Mouse (Mus musculus) left cerebral cortex, postnatal 4 days (tissue): ENCODE measurements around the gene Cacna1a. TPM values are rescaled to one million over a fixed set of nuclear protein-coding genes. Genes with fewer than 3 reads are reported as not detected.

ENCODE experiments used
- DNase-seq: peaks from one replicate; pipeline ENCODE4 v3.0.0-alpha.2; 2022
- intact Hi-C: fragments of 180-260 bp; cut with DNase I; formaldehyde crosslinking; loops from one replicate; pipeline ENCODE4 v1.15.1; 2025
- total RNA-seq, 2 experiments: library from RNA; stranded (reverse); gene quantifications; 2 replicates each; pipeline ENCODE4 v1.2.3; 2021

The Cacna1a gene
- total RNA-seq, 2 experiments from 2014 or later = 151 to 183 TPM

DNA sequence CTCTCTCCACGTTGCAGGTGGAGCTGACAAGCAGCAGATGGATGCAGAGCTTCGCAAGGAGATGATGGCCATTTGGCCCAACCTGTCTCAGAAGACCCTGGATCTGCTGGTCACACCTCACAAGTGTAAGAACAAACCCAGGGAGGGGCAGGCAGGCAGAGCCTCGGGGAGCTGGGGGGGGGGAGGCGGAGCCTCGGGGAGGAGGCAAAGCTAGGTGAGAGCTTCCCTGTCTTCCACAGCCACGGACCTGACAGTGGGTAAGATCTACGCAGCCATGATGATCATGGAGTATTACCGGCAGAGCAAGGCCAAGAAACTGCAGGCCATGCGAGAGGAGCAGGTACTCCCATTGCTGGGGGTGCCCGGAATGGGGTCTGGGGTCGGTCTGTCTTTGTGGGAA, 241.3 kb downstream of the Cacna1a start:
- DNase-seq = no peak
- intact Hi-C loops = no loop called here

DNA sequence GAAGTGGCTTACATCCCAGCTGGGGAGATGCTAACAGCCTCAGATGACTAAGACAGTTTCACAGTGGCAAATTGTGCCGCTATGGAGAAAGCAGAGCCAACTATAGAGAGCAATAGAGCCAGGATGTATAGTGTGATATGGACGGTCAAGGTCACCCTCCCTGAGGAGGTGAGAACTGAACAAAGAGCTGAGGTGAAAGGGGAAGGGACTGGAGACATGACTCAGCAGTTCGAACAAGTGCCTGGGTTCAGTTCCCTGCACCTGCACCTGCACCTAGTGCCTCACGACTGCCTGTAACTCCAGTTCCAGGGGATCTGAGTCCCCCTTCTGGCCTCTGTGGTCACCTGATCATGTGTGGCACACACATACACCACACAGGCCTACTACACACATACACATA, 241.9 kb downstream of the Cacna1a start:
- no peak for DNase-seq
- intact Hi-C loops = no loop called here

DNA sequence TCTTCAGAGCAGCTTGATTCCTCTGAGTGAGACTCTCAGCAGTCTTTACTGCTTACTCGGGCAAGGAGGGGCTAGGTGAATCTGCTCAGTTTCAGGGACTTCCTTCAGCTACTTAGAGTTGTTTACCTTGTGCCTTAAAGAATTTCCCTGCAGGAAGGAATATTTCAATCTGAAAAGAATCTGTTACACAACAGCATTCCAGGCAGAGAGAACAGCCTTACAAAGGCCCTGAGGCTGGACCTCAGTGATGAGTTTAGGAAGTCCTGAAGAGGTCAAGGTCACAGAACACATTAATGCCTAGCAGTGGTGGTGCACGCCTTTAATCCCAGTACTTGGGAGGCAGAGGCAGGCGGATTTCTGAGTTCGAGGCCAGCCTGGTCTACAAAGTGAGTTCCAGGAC, 243.6 kb downstream of the Cacna1a start:
- no peak for DNase-seq
- intact Hi-C loops = no loop called here

DNA sequence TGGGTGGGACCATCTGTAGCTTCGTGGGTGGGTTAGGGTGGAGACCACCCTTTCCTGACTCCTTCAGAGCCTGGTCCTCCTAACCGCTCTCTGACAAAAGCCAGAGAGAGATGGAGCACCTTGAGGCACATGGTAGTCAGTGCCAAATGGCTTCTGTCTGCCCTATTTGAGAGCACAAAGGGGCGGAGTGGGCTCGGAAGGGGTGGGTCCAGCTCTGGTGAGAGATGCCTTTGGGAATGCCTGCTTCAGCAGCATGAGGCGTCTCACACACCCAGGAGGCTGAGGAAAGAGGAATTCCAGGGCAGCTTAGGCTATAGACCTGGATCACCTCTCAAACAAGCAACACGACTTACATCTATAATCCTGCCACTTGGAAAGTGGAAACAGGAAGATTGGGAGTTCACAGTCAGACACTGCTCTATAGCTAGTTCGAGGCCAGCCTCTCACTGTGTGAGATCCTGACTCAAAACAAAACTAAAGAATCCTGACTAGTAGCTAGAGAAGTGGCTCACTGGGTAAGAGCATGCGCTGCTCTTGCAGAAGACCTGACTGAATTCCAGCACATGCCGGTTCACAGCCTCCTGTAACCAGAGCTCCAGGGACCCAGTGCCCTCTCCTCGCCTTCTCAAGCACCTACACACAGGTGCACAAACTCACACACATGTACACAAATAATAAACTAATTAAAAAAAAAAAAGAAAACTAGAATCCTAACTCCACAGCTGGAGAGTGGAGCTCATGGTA, 245.8 kb downstream of the Cacna1a start:
- DNase-seq = no peak
- intact Hi-C loops = no loop called here

DNA sequence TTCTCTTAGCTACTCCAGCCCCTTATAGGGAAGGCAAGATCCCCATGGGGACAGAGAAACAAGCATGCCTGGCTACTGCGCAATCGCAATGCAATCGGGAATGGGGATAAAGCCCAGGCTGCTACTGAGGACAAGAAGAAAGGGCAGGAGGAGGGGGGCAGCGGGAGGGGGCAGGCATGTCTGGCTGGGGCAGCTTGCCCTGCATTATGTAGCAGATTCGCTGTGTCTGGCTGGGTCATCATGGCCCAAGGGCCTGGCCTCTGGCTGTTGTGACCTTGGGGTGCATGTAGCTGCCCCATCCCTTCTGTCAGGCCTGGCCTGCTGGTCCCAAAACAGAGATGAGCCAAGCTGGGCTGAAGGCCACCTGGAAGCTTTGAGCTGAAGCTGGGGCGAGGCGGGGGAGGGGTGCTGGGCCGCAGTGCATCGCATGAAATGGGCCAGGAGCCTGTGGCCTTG, 246.6 kb downstream of the Cacna1a start:
- intact Hi-C loops = no loop called here
- peak; percentile 94 for DNase-seq

DNA sequence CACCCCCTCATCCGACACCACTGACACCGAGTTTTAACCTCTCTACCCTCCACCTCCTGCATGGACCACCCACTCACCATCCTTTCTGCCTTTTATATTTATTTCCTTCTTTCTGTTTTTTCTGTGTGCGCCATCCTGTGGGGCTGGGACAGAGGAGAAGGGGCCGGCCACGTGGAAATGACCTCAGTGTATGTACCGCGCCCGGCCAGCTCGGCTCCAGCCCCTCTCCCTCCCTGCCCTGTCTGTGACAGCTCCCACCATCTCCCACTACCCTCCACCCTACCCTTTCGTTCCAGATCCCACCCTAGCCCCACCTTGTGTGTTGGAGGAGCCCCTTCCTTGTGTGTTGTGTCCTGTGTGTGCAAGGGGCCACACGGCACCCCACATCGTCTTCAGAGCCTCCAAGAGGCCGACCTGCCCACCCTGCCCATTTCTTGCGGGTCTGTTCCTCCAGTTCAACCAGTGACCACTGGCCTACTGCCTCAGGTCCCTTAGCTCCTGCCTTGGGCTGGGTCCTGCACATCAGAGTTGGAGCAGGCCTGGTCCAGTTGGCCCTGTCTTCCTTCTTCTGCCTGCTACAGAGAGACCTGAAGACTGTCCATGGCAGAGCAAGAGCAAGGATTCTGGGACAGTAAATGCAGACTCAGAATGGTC, 247.3 kb downstream of the Cacna1a start:
- peak; percentile 58 for DNase-seq

DNA sequence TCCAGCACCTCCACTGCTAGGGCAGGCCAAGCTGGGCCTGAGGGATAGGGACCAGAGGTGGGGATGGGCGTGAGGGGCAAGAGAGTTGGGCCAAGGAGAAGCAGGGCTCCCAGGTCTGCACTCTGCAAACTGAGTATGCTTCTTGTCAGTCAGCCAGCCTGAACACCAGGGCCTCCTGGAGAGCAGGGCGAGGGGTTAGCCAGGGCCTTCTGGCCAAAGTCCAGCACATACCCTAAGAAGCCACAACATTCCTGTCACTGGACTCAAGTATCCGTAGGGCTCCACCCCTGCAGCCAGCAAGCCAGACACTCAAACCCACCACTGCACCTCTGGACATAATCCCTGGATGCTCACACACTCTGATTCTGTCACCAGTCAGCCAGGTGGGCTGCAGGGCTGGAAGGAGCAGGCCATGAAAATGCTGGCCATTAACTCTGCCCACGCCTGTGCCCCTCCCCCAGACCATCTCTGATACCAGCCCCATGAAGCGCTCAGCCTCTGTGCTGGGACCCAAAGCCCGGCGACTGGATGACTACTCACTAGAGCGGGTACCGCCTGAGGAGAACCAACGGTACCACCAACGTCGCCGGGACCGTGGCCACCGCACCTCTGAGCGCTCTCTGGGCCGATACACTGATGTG, 247.9 kb downstream of the Cacna1a start:
- intact Hi-C loops = no loop called here

More for the DNA sequence above, 247.3 kb downstream of the Cacna1a start:
- intact Hi-C loops = no loop called here

DNA sequence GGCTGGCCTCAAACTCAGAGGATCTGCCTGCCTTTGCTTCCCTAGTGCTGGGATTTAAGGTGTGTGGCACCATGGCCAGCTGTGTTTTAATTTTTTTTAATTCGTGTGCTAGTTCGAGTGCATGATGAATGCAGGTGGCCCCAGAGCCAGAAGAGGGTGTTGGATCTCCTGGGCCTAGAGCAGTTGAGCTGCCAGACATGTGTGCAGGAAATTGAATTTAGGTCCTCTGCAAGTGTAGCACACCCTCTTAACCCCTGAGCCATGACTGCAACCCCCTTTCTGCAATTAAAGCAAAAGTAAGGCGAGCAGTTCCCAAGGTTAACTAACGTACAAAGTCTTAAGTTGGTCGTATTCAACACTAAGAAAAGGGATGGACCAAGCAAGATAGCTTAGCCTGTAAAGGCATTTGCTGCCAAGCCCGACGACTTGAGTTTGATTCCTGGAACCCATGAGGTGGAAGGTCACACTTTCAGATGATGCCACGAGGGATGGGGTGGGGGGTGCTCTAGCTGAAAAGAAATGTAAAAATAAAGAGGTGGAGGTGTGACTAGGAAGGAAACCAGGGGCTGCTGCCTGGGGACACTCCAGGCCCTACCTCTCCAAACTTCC, 249.8 kb downstream of the Cacna1a start:
- intact Hi-C loops = no loop called here
- no peak for DNase-seq

More for the DNA sequence above, 247.9 kb downstream of the Cacna1a start:
- peak; percentile 33 for DNase-seq

DNA sequence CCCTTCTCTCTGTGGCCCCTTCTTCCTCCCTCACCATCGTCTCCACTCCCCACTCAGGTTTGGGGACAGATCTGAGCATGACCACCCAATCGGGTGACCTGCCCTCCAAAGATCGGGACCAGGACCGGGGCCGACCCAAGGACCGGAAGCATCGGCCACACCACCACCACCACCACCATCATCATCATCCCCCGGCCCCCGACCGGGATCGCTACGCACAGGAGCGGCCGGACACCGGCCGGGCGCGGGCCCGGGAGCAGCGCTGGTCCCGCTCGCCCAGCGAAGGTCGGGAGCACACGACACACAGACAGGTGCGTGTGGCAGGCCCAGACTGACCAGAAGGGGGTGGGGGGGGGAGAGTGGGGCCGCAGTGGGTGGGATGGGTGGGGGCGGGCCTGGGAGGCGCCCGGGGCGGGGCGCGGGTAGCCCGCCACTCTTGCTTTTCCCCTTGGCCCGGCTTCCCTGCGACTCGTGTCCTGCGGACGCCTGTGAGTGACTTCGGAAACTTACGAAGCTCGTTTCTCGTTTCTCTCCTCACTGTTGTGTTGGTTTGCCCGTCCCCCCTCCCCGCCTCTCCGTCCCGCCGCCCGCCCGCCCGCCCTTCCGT, 250.4 kb downstream of the Cacna1a start:
- intact Hi-C loops = no loop called here

DNA sequence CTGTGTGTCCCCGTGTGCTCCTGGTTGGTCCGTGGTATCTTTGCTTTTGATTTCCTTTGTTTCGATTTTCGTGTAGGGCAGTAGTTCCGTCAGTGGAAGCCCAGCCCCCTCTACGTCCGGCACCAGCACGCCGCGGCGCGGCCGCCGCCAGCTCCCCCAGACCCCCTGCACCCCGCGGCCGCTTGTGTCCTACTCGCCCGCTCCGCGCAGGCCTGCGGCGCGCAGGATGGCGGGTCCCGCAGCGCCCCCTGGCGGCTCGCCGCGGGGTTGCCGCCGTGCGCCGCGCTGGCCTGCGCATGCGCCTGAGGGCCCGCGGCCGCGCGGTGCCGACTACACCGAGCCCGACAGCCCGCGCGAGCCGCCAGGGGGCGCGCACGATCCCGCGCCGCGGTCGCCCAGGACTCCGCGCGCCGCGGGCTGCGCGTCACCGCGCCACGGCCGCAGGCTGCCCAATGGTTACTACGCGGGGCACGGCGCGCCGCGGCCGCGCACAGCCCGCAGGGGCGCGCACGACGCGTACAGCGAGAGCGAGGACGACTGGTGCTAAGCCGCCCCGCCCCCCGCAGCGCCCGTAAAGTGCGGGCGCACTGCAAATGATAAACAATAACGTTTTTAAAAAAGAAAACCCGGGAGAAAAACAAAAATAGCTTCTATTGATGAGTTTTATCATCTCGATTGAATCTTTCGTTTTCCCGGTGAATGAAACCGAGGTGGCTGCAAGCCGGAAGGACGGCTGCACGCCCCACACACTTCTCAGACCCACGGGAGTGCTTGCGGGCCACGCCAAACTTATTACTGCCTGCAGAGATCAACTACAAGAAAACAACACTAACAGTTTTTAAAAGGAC, 251.1 kb downstream of the Cacna1a start:
- intact Hi-C loops = no loop called here
- peak; percentile 95 for DNase-seq

More for the DNA sequence above, 250.4 kb downstream of the Cacna1a start:
- DNase-seq = no peak

DNA sequence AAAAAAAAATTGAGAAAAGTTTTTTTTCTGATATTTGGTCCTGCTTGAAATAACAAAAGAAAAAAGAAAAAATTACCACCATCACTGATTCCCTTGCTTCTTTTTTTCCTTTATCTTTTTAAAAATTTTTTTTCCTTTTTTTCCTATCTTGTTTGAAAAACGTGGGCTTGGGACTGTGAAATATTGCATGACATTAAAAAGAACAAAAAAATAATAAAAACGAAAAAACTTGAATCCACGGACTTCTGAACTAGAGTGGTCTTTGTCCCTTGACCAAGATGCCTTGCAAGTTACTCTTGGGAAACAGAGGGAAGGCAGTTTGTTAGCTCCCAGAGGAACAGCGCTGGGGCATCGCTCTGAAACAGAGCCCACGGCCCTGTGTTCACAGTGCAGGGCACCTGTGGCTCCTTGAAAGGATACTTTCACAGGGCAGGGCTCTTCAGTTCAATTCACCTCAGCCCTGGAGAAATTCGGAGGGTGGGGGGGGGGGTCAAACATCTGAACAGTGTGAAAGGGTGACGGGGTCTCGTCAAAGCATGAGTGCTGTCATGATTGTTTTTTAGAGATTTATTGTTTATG, 251.9 kb downstream of the Cacna1a start:
- no peak for DNase-seq
- intact Hi-C loops = no loop called here

DNA sequence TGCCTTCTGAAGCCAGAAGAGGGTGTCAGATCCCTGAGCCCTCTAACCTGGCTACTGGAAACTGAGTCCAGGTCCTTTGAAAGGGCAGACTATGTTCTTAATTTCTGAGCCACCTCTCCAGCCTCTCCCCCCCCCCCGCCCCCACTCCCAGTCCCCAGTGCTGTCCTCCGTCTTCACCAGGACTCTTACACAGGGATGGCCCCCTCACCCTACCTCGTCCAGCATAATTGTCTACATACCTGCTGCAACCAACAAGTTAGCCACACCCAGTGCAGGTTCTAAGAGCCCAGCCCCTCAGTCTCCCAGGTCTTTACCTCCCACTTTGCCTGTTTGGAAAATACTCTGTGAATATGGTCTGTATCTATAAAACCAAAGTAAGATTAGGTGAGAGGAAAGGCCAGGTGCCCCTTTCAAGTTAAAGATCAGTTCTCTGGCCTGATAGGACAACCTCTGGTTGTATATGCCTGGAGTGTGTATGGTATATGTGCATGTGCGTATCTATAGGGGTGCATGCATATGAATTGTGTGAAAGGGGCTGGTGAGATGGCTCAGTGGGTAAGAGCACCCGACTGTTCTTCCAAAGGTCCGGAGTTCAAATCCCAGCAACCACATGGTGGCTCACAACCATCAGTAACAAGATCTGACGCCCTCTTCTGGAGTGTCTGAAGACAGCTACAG, 252.5 kb downstream of the Cacna1a start:
- intact Hi-C loops = no loop called here
- DNase-seq = no peak

DNA sequence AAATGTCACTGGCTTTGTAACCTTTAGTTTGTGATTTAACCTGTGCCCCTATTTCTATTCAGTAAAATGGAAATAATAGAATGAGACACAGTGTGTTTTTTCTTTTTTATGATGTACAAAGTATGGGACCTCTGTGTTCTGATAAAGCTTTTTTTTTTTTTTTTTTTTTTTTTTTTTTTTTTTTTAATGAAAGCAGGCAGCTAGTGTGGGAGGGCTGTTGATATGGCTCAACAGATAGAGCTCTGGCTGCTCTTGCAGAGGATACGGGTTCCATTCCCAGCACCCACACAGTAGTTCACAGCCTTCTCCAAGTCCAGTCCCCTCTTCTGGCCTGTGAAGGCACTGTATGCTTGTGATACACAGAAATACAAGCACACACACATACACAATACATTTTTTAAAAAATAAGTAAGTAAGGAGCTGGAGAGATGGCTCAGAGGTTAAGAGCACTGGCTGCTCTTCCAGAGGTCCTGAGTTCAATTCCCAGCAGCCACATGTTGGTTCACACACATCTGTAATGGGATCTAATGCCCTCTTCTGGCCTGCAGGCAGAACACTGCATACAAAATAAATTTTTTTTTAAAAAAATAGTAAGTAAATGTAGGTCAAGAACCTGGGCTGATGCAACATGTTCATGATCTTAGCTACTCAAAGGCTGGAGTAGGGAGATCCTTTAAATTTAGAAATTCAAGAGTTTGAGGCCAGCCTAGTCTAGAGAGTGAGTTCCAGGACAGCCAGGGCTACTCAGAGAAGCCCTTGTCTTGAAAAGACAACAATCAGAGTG, 253.5 kb downstream of the Cacna1a start:
- intact Hi-C loops = no loop called here
- DNase-seq = no peak

DNA sequence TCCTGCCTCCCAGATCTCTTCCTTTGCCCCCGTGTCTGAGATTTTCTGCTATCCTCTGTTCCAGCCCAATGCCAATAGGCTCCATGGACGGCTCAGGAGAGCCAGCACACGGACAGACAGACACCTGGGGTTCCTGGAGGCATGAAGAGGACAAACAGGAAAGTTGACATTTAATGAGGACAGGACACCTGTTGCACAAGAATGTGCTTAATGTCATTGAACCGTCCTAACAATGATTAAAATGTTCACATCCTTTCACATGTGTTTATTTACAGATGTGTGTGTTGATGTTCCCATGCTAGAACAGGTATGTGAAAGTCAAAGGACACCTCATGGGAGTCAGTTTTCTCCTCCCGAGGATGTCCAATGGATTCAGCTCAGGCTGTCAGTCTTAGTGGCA, 254.8 kb downstream of the Cacna1a start:
- intact Hi-C loops = no loop called here

DNA sequence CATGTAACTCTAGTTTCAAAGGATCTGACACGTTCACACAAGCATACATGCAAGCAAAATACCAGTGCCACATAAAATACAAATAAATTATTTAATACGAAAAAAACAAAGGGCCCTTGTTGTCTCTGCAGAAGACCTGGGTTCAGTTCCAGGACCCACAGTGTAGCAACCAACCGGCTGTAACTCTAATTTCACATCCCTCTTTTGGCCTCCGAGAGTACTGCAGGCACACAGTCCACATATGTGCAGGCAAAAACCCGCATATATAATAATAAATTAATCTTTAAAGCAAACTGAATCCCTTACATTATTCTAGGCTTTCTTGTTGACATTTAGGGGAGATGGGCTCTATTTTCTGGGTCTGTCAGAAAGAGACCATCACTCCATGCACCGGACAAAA, 258.6 kb downstream of the Cacna1a start:
- DNase-seq = no peak
- intact Hi-C loops = no loop called here

More for the DNA sequence above, 254.8 kb downstream of the Cacna1a start:
- DNase-seq = no peak

DNA sequence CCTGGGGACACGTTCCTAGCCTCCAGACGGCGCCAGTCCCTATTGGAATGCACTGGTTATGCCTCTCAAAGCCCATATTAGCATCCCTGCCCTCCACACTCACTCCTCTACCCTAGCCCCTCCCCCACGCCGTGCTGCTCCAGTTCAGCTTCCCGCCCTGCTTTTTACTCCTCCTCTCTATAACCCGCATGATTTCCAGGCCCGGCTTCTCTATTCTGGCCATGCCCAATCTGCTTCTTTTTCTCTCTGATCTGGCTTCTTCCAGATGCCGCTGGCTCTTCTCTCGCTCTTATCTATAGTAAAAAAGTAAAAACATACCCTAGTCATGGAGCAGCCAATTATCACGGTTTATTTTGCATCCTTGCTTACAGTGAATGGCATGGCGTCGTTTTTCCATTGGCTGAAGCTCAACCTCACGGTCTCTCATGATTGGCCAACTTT, 259.2 kb downstream of the Cacna1a start:
- intact Hi-C loops = no loop called here
- DNase-seq = peak; percentile 57

DNA sequence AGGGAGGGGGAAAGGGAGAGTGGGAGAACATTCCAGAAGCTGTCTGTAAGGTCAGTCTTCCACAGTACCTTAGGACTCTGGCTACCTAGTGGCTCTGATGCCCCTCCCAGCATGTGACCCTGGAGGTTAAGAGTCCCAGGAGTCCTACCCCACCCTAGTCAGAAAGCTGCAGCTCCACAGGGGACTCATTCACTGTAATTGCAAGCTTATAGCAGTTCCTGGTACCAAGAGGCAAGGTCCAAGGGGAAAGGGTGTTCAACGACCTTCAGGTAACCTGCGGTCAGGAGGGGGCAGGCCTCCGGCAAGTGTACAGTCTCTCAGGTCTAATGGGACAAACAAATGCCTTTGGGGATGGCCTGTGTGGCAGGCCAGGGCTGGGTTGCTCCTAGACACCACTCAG, 262.0 kb downstream of the Cacna1a start:
- intact Hi-C loops = no loop called here

DNA sequence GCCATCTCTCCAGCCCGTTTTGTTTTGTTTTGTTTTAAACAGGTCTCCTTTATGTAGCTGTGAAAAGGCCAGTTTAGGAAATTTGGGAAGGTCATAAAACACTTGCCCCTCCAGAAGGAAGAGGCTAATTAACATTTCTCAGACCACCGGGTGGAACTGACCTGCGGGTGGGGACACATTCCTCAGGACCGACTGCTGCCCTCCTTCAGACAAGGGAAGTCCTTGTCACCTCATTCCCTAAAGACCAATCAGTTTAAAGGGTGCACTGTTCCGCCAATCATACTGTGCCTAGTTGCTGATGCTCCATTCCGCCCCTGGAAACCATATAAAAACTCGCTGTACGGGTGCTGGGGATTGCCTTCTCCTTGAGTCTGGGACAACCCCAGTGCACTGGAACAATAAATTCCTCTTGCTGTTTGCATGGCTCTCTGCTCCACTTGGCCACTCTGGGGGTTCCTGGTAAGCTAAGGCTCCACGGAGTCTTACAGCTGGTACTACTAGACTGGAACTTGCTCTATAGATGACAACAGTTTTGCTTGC, 264.9 kb downstream of the Cacna1a start:
- no peak for DNase-seq
- intact Hi-C loops = no loop called here

More for the DNA sequence above, 262.0 kb downstream of the Cacna1a start:
- DNase-seq = no peak
